Mouse (Mus musculus): ENCODE data around the gene Gm45753. TPM values are rescaled to one million over a fixed set of nuclear protein-coding genes. Genes with fewer than 3 reads are reported as not detected.

Gene Gm45753
- polyA plus RNA-seq, 1 experiment, result not detected

DNA sequence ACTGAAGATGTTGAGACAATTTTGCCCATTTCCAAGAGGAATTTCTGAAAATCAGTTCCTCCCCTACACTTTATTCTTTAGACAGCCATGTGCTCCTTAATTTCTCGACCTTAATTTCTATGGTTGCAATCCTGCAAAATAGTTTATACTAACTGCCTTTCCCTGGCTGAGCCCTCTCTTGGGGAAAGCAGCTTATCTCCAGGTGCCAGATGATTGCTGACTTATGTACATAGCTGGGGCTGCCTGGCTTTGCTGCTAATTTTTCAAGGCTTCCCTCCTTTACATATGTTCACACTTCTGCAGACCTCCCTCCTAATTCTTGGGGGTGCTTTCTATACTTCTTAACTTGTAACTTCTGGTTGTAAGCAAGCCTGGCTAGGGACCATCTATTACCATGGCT, 12.7 kb upstream of the Gm45753 start:
- no peaks in the 10 kb centered on the region for H3K4me1 ChIP-seq (ENCODE audit: control insufficient read depth, insufficient read depth, low read length)
- no peaks in the 10 kb centered on the region for H3K36me3 ChIP-seq (ENCODE audit: control insufficient read depth, insufficient read depth, low read length, poor library complexity, severe bottlenecking)
- H3K9me3 ChIP-seq (replicated peaks; ENCODE audit: control insufficient read depth, insufficient read depth, low read length, poor library complexity, severe bottlenecking), result no peaks in the 10 kb centered on the region
- H3K27me3 ChIP-seq (ENCODE audit: control insufficient read depth, insufficient read depth, low read length, poor library complexity, severe bottlenecking), result no peaks in the 10 kb centered on the region; the same call in 1 of the 2 replicates
- no peak overlapping the region for H3K27ac ChIP-seq (ENCODE audit: insufficient read depth, low read length)
- H3K4me3 ChIP-seq (ENCODE audit: low read depth, low read length), result no peak overlapping the region
- no peak overlapping the region for H3K9ac ChIP-seq (ENCODE audit: low read depth, poor library complexity, severe bottlenecking)
- no peak for TF ChIP-seq CTCF (IDR thresholded peaks at IDR 0.05; ENCODE audit: low read depth, low read length)
- no peak for TF ChIP-seq EP300 (IDR thresholded peaks at IDR 0.05; ENCODE audit: insufficient read depth, low read depth, low read length)
- TF ChIP-seq POLR2A (IDR thresholded peaks at IDR 0.05; ENCODE audit: insufficient read depth, low read length), result no peak

DNA sequence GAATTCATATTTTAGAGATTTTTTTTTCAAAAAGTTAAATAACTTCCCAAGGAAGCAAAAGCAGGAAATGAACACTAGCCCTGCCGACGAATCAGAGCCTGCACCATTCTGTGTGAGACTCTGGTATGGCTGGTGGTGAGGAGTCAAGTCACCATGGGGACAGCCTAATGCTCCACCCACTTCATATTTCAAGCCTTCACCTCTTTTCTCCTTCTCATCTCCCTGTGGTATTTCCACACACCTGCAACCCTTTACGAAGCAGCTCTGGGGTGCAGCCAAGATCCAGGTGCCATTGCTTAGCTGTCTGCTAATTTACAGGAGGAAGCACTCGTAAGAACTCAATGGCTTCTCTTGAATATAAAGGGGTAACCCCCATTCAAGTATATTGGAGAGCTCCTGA, 2.7 kb upstream of the Gm45753 start:
- Histone ChIP-seq H3K4me3 (ENCODE audit: low read depth, low read length) (no peak overlapping the region), H3K9me3 (replicated peaks; ENCODE audit: control insufficient read depth, insufficient read depth, low read length, poor library complexity, severe bottlenecking) (no peaks in the 10 kb centered on the region), H3K27me3 (ENCODE audit: control insufficient read depth, insufficient read depth, low read length, poor library complexity, severe bottlenecking) (no peaks in the 10 kb centered on the region), H3K27ac (ENCODE audit: insufficient read depth, low read length) (no peak overlapping the region), H3K9ac (ENCODE audit: low read depth, poor library complexity, severe bottlenecking) (no peak overlapping the region), H3K36me3 (ENCODE audit: control insufficient read depth, insufficient read depth, low read length, poor library complexity, severe bottlenecking) (no peaks in the 10 kb centered on the region), H3K4me1 (ENCODE audit: control insufficient read depth, insufficient read depth, low read length) (no peaks in the 10 kb centered on the region)
- TF ChIP-seq POLR2A (IDR thresholded peaks at IDR 0.05; ENCODE audit: insufficient read depth, low read length), result no peak

DNA sequence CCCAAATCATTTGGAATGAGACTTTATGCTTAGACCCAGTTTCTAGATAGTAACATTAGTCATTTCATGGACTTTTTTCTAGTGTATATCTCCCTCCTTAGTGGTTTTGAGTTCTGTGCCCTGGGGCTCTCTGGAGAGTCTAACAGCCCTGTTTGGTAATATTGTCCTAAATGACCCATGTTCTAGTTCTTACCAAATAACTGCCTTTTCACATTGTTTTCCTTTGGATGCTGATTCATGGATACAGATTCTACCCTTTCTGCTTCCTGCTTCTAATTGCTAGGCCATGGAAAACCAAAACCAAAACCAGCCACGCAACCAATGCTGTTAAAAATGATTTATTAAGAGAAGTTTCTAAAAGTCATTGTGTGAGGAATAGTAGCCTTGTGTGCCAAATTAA, 2.8 kb downstream of the Gm45753 start:
- H3K9ac ChIP-seq (ENCODE audit: low read depth, poor library complexity, severe bottlenecking), result no peak overlapping the region
- no peaks in the 10 kb centered on the region for H3K4me1 ChIP-seq (ENCODE audit: control insufficient read depth, insufficient read depth, low read length)
- H3K27me3 ChIP-seq (ENCODE audit: control insufficient read depth, insufficient read depth, low read length, poor library complexity, severe bottlenecking), result no peaks in the 10 kb centered on the region; the same call in 1 of the 2 replicates
- no peak overlapping the region for H3K27ac ChIP-seq (ENCODE audit: insufficient read depth, low read length)
- no peaks in the 10 kb centered on the region for H3K9me3 ChIP-seq (replicated peaks; ENCODE audit: control insufficient read depth, insufficient read depth, low read length, poor library complexity, severe bottlenecking)
- no peaks in the 10 kb centered on the region for H3K36me3 ChIP-seq (ENCODE audit: control insufficient read depth, insufficient read depth, low read length, poor library complexity, severe bottlenecking)
- no peak for TF ChIP-seq EP300 (IDR thresholded peaks at IDR 0.05; ENCODE audit: insufficient read depth, low read depth, low read length)
- no peak for TF ChIP-seq CTCF (IDR thresholded peaks at IDR 0.05; ENCODE audit: low read depth, low read length)
- no peak overlapping the region for H3K4me3 ChIP-seq (ENCODE audit: low read depth, low read length)

DNA sequence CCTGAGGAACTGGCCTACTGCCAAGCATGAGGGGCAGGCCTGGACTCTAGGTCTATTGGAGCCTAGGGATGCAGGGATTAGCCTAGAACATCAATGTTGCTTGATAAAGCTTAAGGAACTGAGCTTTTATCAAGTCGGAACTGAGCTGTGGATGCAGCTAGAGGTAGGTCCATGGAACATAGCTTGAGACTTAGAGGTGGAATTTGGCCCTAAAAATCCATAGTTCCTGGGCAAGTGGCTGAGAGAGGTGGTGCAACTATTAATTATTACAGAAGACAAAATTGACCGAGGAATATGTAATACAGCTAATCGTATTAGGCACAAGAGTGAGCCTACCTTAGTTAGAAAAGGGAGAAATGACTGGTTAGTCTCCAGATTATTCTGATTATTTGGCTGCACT, 3.9 kb downstream of the Gm45753 start:
- no peak for TF ChIP-seq CTCF (IDR thresholded peaks at IDR 0.05; ENCODE audit: low read depth, low read length)
- TF ChIP-seq POLR2A (IDR thresholded peaks at IDR 0.05; ENCODE audit: insufficient read depth, low read length), result no peak
- TF ChIP-seq EP300 (IDR thresholded peaks at IDR 0.05; ENCODE audit: insufficient read depth, low read depth, low read length), result no peak

DNA sequence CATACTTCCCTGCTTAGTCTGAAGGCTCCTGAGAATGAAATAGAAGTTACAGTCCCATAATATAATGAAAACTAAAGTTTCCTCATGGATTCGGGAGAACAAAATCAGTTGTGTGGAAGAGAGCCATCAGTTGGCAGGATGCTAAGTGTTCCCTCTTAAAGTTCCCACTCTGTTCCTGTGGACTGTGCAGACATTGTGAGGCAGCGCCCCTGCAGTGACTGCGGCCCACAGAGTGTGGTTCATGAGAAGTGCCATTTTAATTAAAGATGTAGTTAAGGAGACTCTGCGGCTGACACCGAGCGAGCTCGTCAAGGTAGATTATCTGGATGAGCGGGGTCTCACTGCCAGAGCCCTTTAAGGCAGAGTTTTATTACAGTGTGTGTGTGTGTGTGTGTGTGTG, 5.9 kb downstream of the Gm45753 start:
- H3K9me3 ChIP-seq (replicated peaks; ENCODE audit: control insufficient read depth, insufficient read depth, low read length, poor library complexity, severe bottlenecking), result no peaks in the 10 kb centered on the region
- H3K4me3 ChIP-seq (ENCODE audit: low read depth, low read length), result no peak overlapping the region
- H3K36me3 ChIP-seq (ENCODE audit: control insufficient read depth, insufficient read depth, low read length, poor library complexity, severe bottlenecking), result no peaks in the 10 kb centered on the region
- TF ChIP-seq EP300 (IDR thresholded peaks at IDR 0.05; ENCODE audit: insufficient read depth, low read depth, low read length) (no peak), POLR2A (IDR thresholded peaks at IDR 0.05; ENCODE audit: insufficient read depth, low read length) (no peak), CTCF (IDR thresholded peaks at IDR 0.05; ENCODE audit: low read depth, low read length) (no peak)
- no peaks in the 10 kb centered on the region for H3K4me1 ChIP-seq (ENCODE audit: control insufficient read depth, insufficient read depth, low read length)
- H3K27ac ChIP-seq (ENCODE audit: insufficient read depth, low read length), result no peak overlapping the region
- no peaks in the 10 kb centered on the region; the same call in 1 of the 2 replicates for H3K27me3 ChIP-seq (ENCODE audit: control insufficient read depth, insufficient read depth, low read length, poor library complexity, severe bottlenecking)
- no peak overlapping the region for H3K9ac ChIP-seq (ENCODE audit: low read depth, poor library complexity, severe bottlenecking)

More for the DNA sequence above, 3.9 kb downstream of the Gm45753 start:
- Histone ChIP-seq H3K27me3 (ENCODE audit: control insufficient read depth, insufficient read depth, low read length, poor library complexity, severe bottlenecking) (no peaks in the 10 kb centered on the region; the same call in 1 of the 2 replicates), H3K4me1 (ENCODE audit: control insufficient read depth, insufficient read depth, low read length) (no peaks in the 10 kb centered on the region), H3K9me3 (replicated peaks; ENCODE audit: control insufficient read depth, insufficient read depth, low read length, poor library complexity, severe bottlenecking) (no peaks in the 10 kb centered on the region), H3K36me3 (ENCODE audit: control insufficient read depth, insufficient read depth, low read length, poor library complexity, severe bottlenecking) (no peaks in the 10 kb centered on the region), H3K27ac (ENCODE audit: insufficient read depth, low read length) (no peak overlapping the region), H3K4me3 (ENCODE audit: low read depth, low read length) (no peak overlapping the region), H3K9ac (ENCODE audit: low read depth, poor library complexity, severe bottlenecking) (no peak overlapping the region)

DNA sequence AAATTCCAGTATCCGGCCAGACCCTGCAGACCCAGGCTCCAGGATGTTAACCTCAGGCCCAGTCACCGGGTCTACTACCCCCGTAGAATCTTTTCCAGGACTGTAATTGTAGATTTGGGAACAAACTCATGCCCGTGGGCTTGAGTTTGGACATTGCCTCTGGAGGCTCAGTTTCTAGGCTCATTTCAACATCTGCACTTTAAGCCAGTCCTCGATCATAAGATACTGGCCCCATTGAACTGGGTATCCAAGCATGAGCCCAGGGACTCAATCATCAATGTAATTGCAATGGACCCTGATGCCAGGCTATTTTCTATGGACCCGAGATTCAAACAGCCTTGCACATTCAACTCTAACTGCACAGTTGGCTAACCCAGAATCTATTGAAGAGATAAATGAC, 13.0 kb downstream of the Gm45753 start:
- H3K4me3 ChIP-seq (ENCODE audit: low read depth, low read length), result no peak overlapping the region
- TF ChIP-seq CTCF (IDR thresholded peaks at IDR 0.05; ENCODE audit: low read depth, low read length) (no peak), POLR2A (IDR thresholded peaks at IDR 0.05; ENCODE audit: insufficient read depth, low read length) (no peak), EP300 (IDR thresholded peaks at IDR 0.05; ENCODE audit: insufficient read depth, low read depth, low read length) (no peak)
- H3K27ac ChIP-seq (ENCODE audit: insufficient read depth, low read length), result no peak overlapping the region
- H3K36me3 ChIP-seq (ENCODE audit: control insufficient read depth, insufficient read depth, low read length, poor library complexity, severe bottlenecking), result no peaks in the 10 kb centered on the region
- H3K27me3 ChIP-seq (ENCODE audit: control insufficient read depth, insufficient read depth, low read length, poor library complexity, severe bottlenecking), result no peaks in the 10 kb centered on the region
- no peak overlapping the region for H3K9ac ChIP-seq (ENCODE audit: low read depth, poor library complexity, severe bottlenecking)
- no peaks in the 10 kb centered on the region for H3K4me1 ChIP-seq (ENCODE audit: control insufficient read depth, insufficient read depth, low read length)
- peaks cover 9% of the 10 kb centered on the region; the same call in 1 of the 2 replicates for H3K9me3 ChIP-seq (replicated peaks; ENCODE audit: control insufficient read depth, insufficient read depth, low read length, poor library complexity, severe bottlenecking)
